ENCODE assay signal across 8 mouse cellular contexts in genomic region chr11:118634647-118635046, GRCm38 (mm10).
DNase-seq lines count a peak whose midpoint lies in the region; ATAC-seq and TF ChIP-seq lines count a peak whose summit lies in the region.
"Had no signal": no experiment of that assay in that cellular context is flagged by ENCODE, and none has a peak within 500 bp of the region (broad histone marks: within the 10 kb centered on the region; RNA-seq: fewer than 3 reads in every experiment).

No protein-coding gene starts in this region.

- no peak overlapping the region for H3K4me2 ChIP-seq in hindbrain, postnatal 0 days (ENCODE audit: low read depth, low read length)
- no peak overlapping the region for H3K4me2 ChIP-seq in hindbrain, embryonic 14.5 days (replicated peaks)
- H3K4me2 ChIP-seq: limb, embryonic 13.5 days had no signal

- ATAC-seq in hindbrain, postnatal 0 days = no peak
- ATAC-seq in hindbrain, embryonic 14.5 days (ENCODE audit: low FRiP score) = no peak

- no peak overlapping the region for H3K27ac ChIP-seq in hindbrain, postnatal 0 days
- H3K27ac ChIP-seq in hindbrain, embryonic 14.5 days = no peak overlapping the region
- no peak overlapping the region for H3K27ac ChIP-seq in embryonic fibroblast, embryonic 13.5 days (ENCODE audit: insufficient read depth, low read length)
- H3K27ac ChIP-seq: limb, embryonic 13.5 days had no signal

- no peaks in the 10 kb centered on the region for H3K27me3 ChIP-seq in hindbrain, postnatal 0 days (ENCODE audit: insufficient read depth, low read length)
- no peaks in the 10 kb centered on the region for H3K27me3 ChIP-seq in hindbrain, embryonic 14.5 days (ENCODE audit: control insufficient read depth, insufficient read depth, low read length)
- H3K27me3 ChIP-seq in C2C12 (ENCODE audit: control insufficient read depth, insufficient read depth, insufficient read length) = peaks cover 76% of the 10 kb centered on the region
- H3K27me3 ChIP-seq: limb, embryonic 13.5 days had no signal

- peaks cover 3% of the 10 kb centered on the region; the same call in 1 of the 2 replicates for H3K4me1 ChIP-seq in hindbrain, postnatal 0 days (ENCODE audit: insufficient read depth, low read length)
- no peaks in the 10 kb centered on the region; the same call in 1 of the 2 replicates for H3K4me1 ChIP-seq in hindbrain, embryonic 14.5 days (replicated peaks; ENCODE audit: control insufficient read depth, insufficient read depth, low read length)
- H3K4me1 ChIP-seq in embryonic fibroblast, embryonic 13.5 days (ENCODE audit: control insufficient read depth, insufficient read depth, low read length) = no peaks in the 10 kb centered on the region
- H3K4me1 ChIP-seq: limb, embryonic 13.5 days had no signal

- TF ChIP-seq CTCF in hindbrain, postnatal 0 days (IDR thresholded peaks at IDR 0.05; ENCODE audit: low read depth) = peak; percentile 59
- peak; percentile 6 for TF ChIP-seq CTCF in C2C12 (IDR thresholded peaks at IDR 0.05; ENCODE audit: control insufficient read depth, insufficient read depth, insufficient read length)
- TF ChIP-seq CTCF in embryonic fibroblast, embryonic 13.5 days (IDR thresholded peaks at IDR 0.05; ENCODE audit: borderline replicate concordance, insufficient read depth, low read length) = peak; percentile 13; the same call in 1 of the 2 replicates

- no peak overlapping the region for H3K4me3 ChIP-seq in hindbrain, postnatal 0 days (ENCODE audit: low read length)
- no peak overlapping the region for H3K4me3 ChIP-seq in hindbrain, embryonic 14.5 days (replicated peaks; ENCODE audit: low read length)
- no peak overlapping the region for H3K4me3 ChIP-seq in C2C12 (ENCODE audit: insufficient read depth, poor library complexity, severe bottlenecking)
- H3K4me3 ChIP-seq in embryonic fibroblast, embryonic 13.5 days (ENCODE audit: insufficient read depth, low read length) = no peak overlapping the region
- H3K4me3 ChIP-seq: limb, embryonic 13.5 days had no signal

- H3K79me3 ChIP-seq in C2C12 (ENCODE audit: low read depth) = no peaks in the 10 kb centered on the region

- H3K79me2 ChIP-seq in C2C12 (ENCODE audit: control insufficient read depth, insufficient read depth) = no peaks in the 10 kb centered on the region

- H3K9ac ChIP-seq in hindbrain, postnatal 0 days (replicated peaks; ENCODE audit: low read length) = no peak overlapping the region
- H3K9ac ChIP-seq in hindbrain, embryonic 14.5 days = no peak overlapping the region
- H3K9ac ChIP-seq: limb, embryonic 13.5 days had no signal

- no peak for DNase-seq in hindbrain, postnatal 0 days (ENCODE audit: low spot score)
- no peak for DNase-seq in hindbrain, embryonic 14.5 days (ENCODE audit: low spot score)
- peak; percentile 11 for DNase-seq in 3T3-L1 (ENCODE audit: low read depth, low spot score)
- DNase-seq in right cerebral cortex, postnatal 25 days = no peak
- DNase-seq in urinary bladder, postnatal 25 days (ENCODE audit: low spot score) = no peak

- H3K36me3 ChIP-seq in hindbrain, postnatal 0 days (ENCODE audit: insufficient read depth, low read length) = no peaks in the 10 kb centered on the region
- H3K36me3 ChIP-seq in hindbrain, embryonic 14.5 days (replicated peaks; ENCODE audit: control insufficient read depth, insufficient read depth) = no peaks in the 10 kb centered on the region
- H3K36me3 ChIP-seq in C2C12 (ENCODE audit: control insufficient read depth, insufficient read depth) = no peaks in the 10 kb centered on the region
- H3K36me3 ChIP-seq: limb, embryonic 13.5 days had no signal

- no peak overlapping the region for H3ac ChIP-seq in C2C12 (ENCODE audit: control insufficient read depth, insufficient read length, low read depth)

- no peak for TF ChIP-seq POLR2A in embryonic fibroblast, embryonic 13.5 days (IDR thresholded peaks at IDR 0.05; ENCODE audit: low read depth, low read length)

- no peaks in the 10 kb centered on the region for H3K9me3 ChIP-seq in hindbrain, postnatal 0 days (ENCODE audit: low read length)
- no peaks in the 10 kb centered on the region for H3K9me3 ChIP-seq in hindbrain, embryonic 14.5 days (ENCODE audit: control insufficient read depth, low read length)
- H3K9me3 ChIP-seq: limb, embryonic 13.5 days had no signal

- 59% methylated on average over 8 of the region's 8 CpGs for WGBS in hindbrain, postnatal 0 days
- WGBS in hindbrain, embryonic 14.5 days = 51% methylated on average over 8 of the region's 8 CpGs

TF ChIP-seq in C2C12, 6 proteins besides CTCF, POLR2A, EP300 and RAD21:
- TF ChIP-seq CEBPB (IDR thresholded peaks at IDR 0.05; ENCODE audit: low read depth) (no peak), USF1 (IDR thresholded peaks at IDR 0.05; ENCODE audit: low read depth) (no peak), FOSL1 (IDR thresholded peaks at IDR 0.05; ENCODE audit: insufficient read depth, low read length, poor library complexity, severe bottlenecking) (no peak), MYOG (IDR thresholded peaks at IDR 0.05; ENCODE audit: control insufficient read depth, extremely low read depth, insufficient read length) (no peak), MYOD1 (IDR thresholded peaks at IDR 0.05; ENCODE audit: control insufficient read depth, insufficient read length, low read depth) (no peak), MAX (IDR thresholded peaks at IDR 0.05) (no peak)

Comparison
In these comparisons a context has a peak if more than half of its experiments do, and no peak if none do; other contexts are left out.
1. CTCF ChIP-seq: peak in every context shown above with its lines; median percentile 59 in hindbrain, postnatal 0 days; 13 in embryonic fibroblast, embryonic 13.5 days; 6 in C2C12.